Mouse (Mus musculus) cerebellum, postnatal 10 days (tissue): Measurements from ENCODE around the gene 1110008P14Rik.

ENCODE experiments used
- DNase-seq, 2 experiments: peaks; one replicate each; pipeline ENCODE4 v3.0.0; 2021; ENCODE audit warnings: mixed read lengths in 2 of 2

Gene 1110008P14Rik

GRCm38 (mm10) chr2:32408429-32409424 lies 27.0 kb upstream of the 1110008P14Rik start:
- no peak for DNase-seq

GRCm38 (mm10) chr2:32407144-32407824 lies 25.5 kb upstream of the 1110008P14Rik start:
- DNase-seq, result no peak

GRCm38 (mm10) chr2:32404663-32405062 lies 22.9 kb upstream of the 1110008P14Rik start:
- peak; percentile 98 to 99 for DNase-seq

- DNase-seq, result peak in 1 of 2 experiments; percentile 31
Measured at GRCm38 (mm10) chr2:32396695-32397094, 15.0 kb upstream of the 1110008P14Rik start.

- peak; percentile 90 to 94 for DNase-seq
Measured at GRCm38 (mm10) chr2:32395946-32396621, 14.3 kb upstream of the 1110008P14Rik start.

GRCm38 (mm10) chr2:32395484-32395945 lies 13.8 kb upstream of the 1110008P14Rik start, which contains the start of gene Ptges2:
Gene Ptges2, plus strand, starts transcription at chr2:32395896.
- DNase-seq, result peak; percentile 96 to 97

GRCm38 (mm10) chr2:32394973-32395372 lies 13.2 kb upstream of the 1110008P14Rik start:
- DNase-seq, result peak; percentile 54 to 57

GRCm38 (mm10) chr2:32392063-32392462 lies 10.3 kb upstream of the 1110008P14Rik start:
- DNase-seq, result no peak

GRCm38 (mm10) chr2:32390871-32391270 lies 9.1 kb upstream of the 1110008P14Rik start:
- DNase-seq, result no peak

GRCm38 (mm10) chr2:32389157-32389556 lies 7.4 kb upstream of the 1110008P14Rik start:
- DNase-seq, result no peak

- no peak for DNase-seq
Measured at GRCm38 (mm10) chr2:32387706-32388490, 6.2 kb upstream of the 1110008P14Rik start, which contains the start of gene Lcn2. Gene Lcn2, minus strand, starts transcription at chr2:32388252.

- no peak for DNase-seq
Measured at GRCm38 (mm10) chr2:32382689-32383088, 951 bp upstream of the 1110008P14Rik start.

- no peak for DNase-seq
Measured at GRCm38 (mm10) chr2:32381141-32381774, 480 bp downstream of the 1110008P14Rik start.

GRCm38 (mm10) chr2:32380001-32380500 lies 1.7 kb downstream of the 1110008P14Rik start:
- DNase-seq, result peak in 1 of 2 experiments; percentile 38

- no peak for DNase-seq
Measured at GRCm38 (mm10) chr2:32376963-32377362, 4.8 kb downstream of the 1110008P14Rik start.

- DNase-seq, result no peak
Measured at GRCm38 (mm10) chr2:32375317-32375940, 6.3 kb downstream of the 1110008P14Rik start.

GRCm38 (mm10) chr2:32374191-32374590 lies 7.5 kb downstream of the 1110008P14Rik start:
- no peak for DNase-seq

- DNase-seq, result no peak
Measured at GRCm38 (mm10) chr2:32367315-32367714, 14.4 kb downstream of the 1110008P14Rik start.

- DNase-seq, result no peak
Measured at GRCm38 (mm10) chr2:32364121-32364520, 17.6 kb downstream of the 1110008P14Rik start.

GRCm38 (mm10) chr2:32363376-32364106 lies 18.2 kb downstream of the 1110008P14Rik start:
- DNase-seq, result no peak
